Mouse (Mus musculus) cerebellum, adult 2 months (tissue): ENCODE data around the gene Gm49396. TPM values are rescaled to one million over a fixed set of nuclear protein-coding genes. Genes with fewer than 3 reads are reported as not detected.
A peak's percentile ranks its signal among the peaks of the same experiment; 100 is the strongest.

ENCODE experiments used
- DNase-seq, 2 experiments: peaks; one replicate each; pipeline ENCODE4 v3.0.0; 2021
- H3K27ac ChIP-seq: fragments of 200-500 bp; 2 replicates; pipeline ENCODE4 v1.5.1; 2012; ENCODE audit warnings: low read length, control low read depth, inconsistent platforms; ENCODE audit not compliant: insufficient read depth
- H3K27me3 ChIP-seq: fragments of 200-500 bp; 2 replicates; pipeline ENCODE4 v1.6.1; 2012; ENCODE audit warnings: inconsistent platforms, mild to moderate bottlenecking, low read length, moderate library complexity; ENCODE audit not compliant: control insufficient read depth, insufficient read depth
- H3K4me1 ChIP-seq: fragments of 200-500 bp; 2 replicates; pipeline ENCODE4 v1.6.1; 2011; ENCODE audit warnings: low read length; ENCODE audit not compliant: control insufficient read depth, insufficient read depth
- H3K4me3 ChIP-seq: fragments of 200-500 bp; replicated peaks from 2 replicates; pipeline ENCODE3; 2011; ENCODE audit warnings: mild to moderate bottlenecking, low read depth, low read length, control low read depth; ENCODE audit not compliant: insufficient read depth
- CTCF ChIP-seq: fragments of 200-500 bp; IDR thresholded peaks from 2 replicates; pipeline ENCODE4 v1.5.1; 2011; ENCODE audit warnings: low read depth, mild to moderate bottlenecking, control low read depth, low read length, moderate library complexity, borderline replicate concordance; ENCODE audit not compliant: insufficient read depth
- POLR2A ChIP-seq: fragments of 200-500 bp; IDR thresholded peaks from 2 replicates; pipeline ENCODE4 v1.6.1; 2011; ENCODE audit warnings: low read length, control low read depth, borderline replicate concordance; ENCODE audit not compliant: insufficient read depth
- WGBS: fragments of 180-500 bp; shearing (Covaris S2); methylation state at CpG from one replicate; pipeline ENCODE4 v1.1.7; 2018; 5-methylcytosine and 5-hydroxymethylcytosine counted together
- polyA plus RNA-seq: library from polyadenylated mRNA; depleted of rRNA; stranded (reverse); fragments of >200 nt; gene quantifications from 2 replicates; pipeline ENCODE4 v1.2.3, GENCODE M21; 2012

The Gm49396 gene
- polyA plus RNA-seq, 1 experiment, result 12.3 TPM

GRCm38 (mm10) chr7:30544327-30544726 is 18.8 kb upstream of the Gm49396 start:
- no peak for DNase-seq
- WGBS, result 95% methylated on average over 2 of the region's 2 CpGs

GRCm38 (mm10) chr7:30549880-30550279 is 13.3 kb upstream of the Gm49396 start:
- Histone ChIP-seq H3K4me3 (no peak overlapping the region), H3K27me3 (no peaks in the 10 kb centered on the region), H3K4me1 (peaks cover 3% of the 10 kb centered on the region; the same call in 1 of the 2 replicates), H3K27ac (no peak overlapping the region)
- no peak for TF ChIP-seq POLR2A
- no peak for TF ChIP-seq CTCF
- 76% methylated on average over 2 of the region's 2 CpGs for WGBS
- DNase-seq, result no peak

More at GRCm38 (mm10) chr7:30544327-30544726, 18.8 kb upstream of the Gm49396 start:
- TF ChIP-seq POLR2A (no peak), CTCF (no peak)
- no peak overlapping the region for H3K27ac ChIP-seq
- no peak overlapping the region for H3K4me3 ChIP-seq
- H3K4me1 ChIP-seq, result no peaks in the 10 kb centered on the region
- H3K27me3 ChIP-seq, result no peaks in the 10 kb centered on the region

GRCm38 (mm10) chr7:30550603-30551002 is 12.5 kb upstream of the Gm49396 start:
- no peak for DNase-seq
- no peaks in the 10 kb centered on the region for H3K27me3 ChIP-seq
- peaks cover 3% of the 10 kb centered on the region; the same call in 1 of the 2 replicates for H3K4me1 ChIP-seq
- no peak for TF ChIP-seq CTCF
- TF ChIP-seq POLR2A, result no peak
- H3K4me3 ChIP-seq, result no peak overlapping the region
- H3K27ac ChIP-seq, result no peak overlapping the region
- 100% methylated on average over 1 of the region's 1 CpGs for WGBS

- Histone ChIP-seq H3K4me1 (peaks cover 3% of the 10 kb centered on the region; the same call in 1 of the 2 replicates), H3K27me3 (no peaks in the 10 kb centered on the region), H3K27ac (peak overlapping the region; percentile 74), H3K4me3 (peak overlapping the region; percentile 66)
- TF ChIP-seq CTCF (peak; percentile 31; the same call in 1 of the 2 replicates), POLR2A (no peak)
- whole genome bisulfite sequencing, result 3% methylated on average over 10 of the region's 10 CpGs
- DNase-seq, result peak in 1 of 2 experiments; percentile 48
Observed at GRCm38 (mm10) chr7:30551445-30552101, 11.6 kb upstream of the Gm49396 start.

GRCm38 (mm10) chr7:30552102-30553020 is 10.8 kb upstream of the Gm49396 start, which contains the start of the genes Hspb6 and Proser3:
Gene Hspb6 (plus strand): TSS chr7:30552178.
Gene Proser3 (minus strand): TSS chr7:30552299.
- Histone ChIP-seq H3K27me3 (no peaks in the 10 kb centered on the region), H3K27ac (peak within 1 kb of the TSS; percentile 97), H3K4me3 (peak within 1 kb of the TSS; percentile 66), H3K4me1 (peaks cover 3% of the 10 kb centered on the region; the same call in 1 of the 2 replicates)
- under 1% methylated on average over 44 of the region's 44 CpGs for WGBS
- TF ChIP-seq POLR2A (peak; percentile 91; the same call in 1 of the 2 replicates), CTCF (peak; percentile 10; the same call in 1 of the 2 replicates)
- DNase-seq, result peak; percentile 97 to 99

- no peaks in the 10 kb centered on the region for H3K27me3 ChIP-seq
- H3K27ac ChIP-seq, result peak overlapping the region; percentile 97
- WGBS, result under 1% methylated on average over 23 of the region's 23 CpGs
- TF ChIP-seq CTCF (no peak), POLR2A (no peak)
- peak overlapping the region; percentile 66 for H3K4me3 ChIP-seq
- DNase-seq, result peak; percentile 75 to 82
- H3K4me1 ChIP-seq, result peaks cover 3% of the 10 kb centered on the region
Observed at GRCm38 (mm10) chr7:30553021-30553589, 10.0 kb upstream of the Gm49396 start.

- TF ChIP-seq CTCF (no peak), POLR2A (no peak)
- WGBS, result 78% methylated on average over 22 of the region's 22 CpGs
- Histone ChIP-seq H3K27me3 (no peaks in the 10 kb centered on the region), H3K27ac (peak overlapping the region; percentile 26; the same call in 1 of the 2 replicates), H3K4me3 (no peak overlapping the region), H3K4me1 (peaks cover 3% of the 10 kb centered on the region)
- DNase-seq, result peak in 1 of 2 experiments; percentile 38
Observed at GRCm38 (mm10) chr7:30553810-30554584, 9.1 kb upstream of the Gm49396 start.
